Comparison of ENCODE assay signal across 18 mouse cellular contexts in genomic region chr1:50696916-50697315, GRCm38 (mm10).
DNase-seq lines count a peak whose midpoint lies in the region; ATAC-seq lines count a peak whose summit lies in the region.
"Had no signal": no experiment of that assay in that cellular context is flagged by ENCODE, and none has a peak within 500 bp of the region (broad histone marks: within the 10 kb centered on the region; RNA-seq: fewer than 3 reads in every experiment).

No protein-coding gene starts in this region.

- H3K9ac ChIP-seq in heart, embryonic 16.5 days (ENCODE audit: low read length), result no peak overlapping the region
- H3K9ac ChIP-seq: embryonic facial prominence, embryonic 13.5 days; limb, embryonic 15.5 days had no signal

- no peaks in the 10 kb centered on the region for H3K36me3 ChIP-seq in heart, embryonic 16.5 days (ENCODE audit: control insufficient read depth, insufficient read depth)
- H3K36me3 ChIP-seq: embryonic facial prominence, embryonic 13.5 days; forebrain, embryonic 10.5 days; G1E; limb, embryonic 15.5 days; midbrain, embryonic 10.5 days had no signal

- DNase-seq in layer of hippocampus, adult 9-11 months, result peak; percentile 7
- no peak for DNase-seq in layer of hippocampus, postnatal 25 days (ENCODE audit: extremely low spot score in 1 of 2, low spot score in 1 of 2)
- peak; percentile 36 for DNase-seq in heart, adult 9 months (ENCODE audit: low spot score in 2 of 2)
- DNase-seq in right cerebral cortex, postnatal 25 days, result peak; percentile 5
- no peak for DNase-seq in ovary, adult 18-20 months (ENCODE audit: low spot score)
- DNase-seq in adrenal gland, postnatal 36 days, result no peak
- DNase-seq: gastrocnemius, adult 2 months; kidney, adult 18-20 months; kidney, postnatal 25 days; lung, adult 18-20 months; lung, postnatal 36 days; retina, postnatal 1 day had no signal

- H3K27ac ChIP-seq in heart, embryonic 16.5 days (ENCODE audit: low read length), result peak overlapping the region; percentile 75
- H3K27ac ChIP-seq: embryonic facial prominence, embryonic 13.5 days; forebrain, embryonic 10.5 days; gastrocnemius, adult 2 months; limb, embryonic 15.5 days; midbrain, embryonic 10.5 days had no signal

- H3K4me3 ChIP-seq in heart, embryonic 16.5 days (ENCODE audit: low read length), result no peak overlapping the region
- H3K4me3 ChIP-seq: embryonic facial prominence, embryonic 13.5 days; forebrain, embryonic 10.5 days; gastrocnemius, adult 2 months; limb, embryonic 15.5 days; midbrain, embryonic 10.5 days had no signal

- ATAC-seq in heart, embryonic 16.5 days (replicated peaks; ENCODE audit: extremely low read depth, insufficient read depth, low FRiP score), result peak; percentile 92

- no peaks in the 10 kb centered on the region for H3K9me3 ChIP-seq in heart, embryonic 16.5 days (replicated peaks; ENCODE audit: control insufficient read depth, low read length)
- H3K9me3 ChIP-seq: embryonic facial prominence, embryonic 13.5 days; forebrain, embryonic 10.5 days; limb, embryonic 15.5 days; midbrain, embryonic 10.5 days had no signal

- peaks cover 11% of the 10 kb centered on the region; the same call in 1 of the 2 replicates for H3K4me1 ChIP-seq in heart, embryonic 16.5 days (ENCODE audit: control insufficient read depth, insufficient read depth, low read length)
- H3K4me1 ChIP-seq: embryonic facial prominence, embryonic 13.5 days; forebrain, embryonic 10.5 days; limb, embryonic 15.5 days; midbrain, embryonic 10.5 days had no signal

- 32% methylated on average over 1 of the region's 1 CpGs for WGBS in heart, embryonic 16.5 days

- H3K4me2 ChIP-seq in heart, embryonic 16.5 days (ENCODE audit: low read depth, low read length), result no peak overlapping the region
- H3K4me2 ChIP-seq: embryonic facial prominence, embryonic 13.5 days; limb, embryonic 15.5 days had no signal

- no peaks in the 10 kb centered on the region for H3K27me3 ChIP-seq in heart, embryonic 16.5 days (ENCODE audit: control insufficient read depth, insufficient read depth, low read length)
- H3K27me3 ChIP-seq: embryonic facial prominence, embryonic 13.5 days; limb, embryonic 15.5 days had no signal

Comparison
In these comparisons a context has a peak if more than half of its experiments do, and no peak if none do; other contexts are left out.
1. DNase-seq: peak in layer of hippocampus, adult 9-11 months (single experiment), heart, adult 9 months (2 of 2) and right cerebral cortex, postnatal 25 days (single experiment); none in layer of hippocampus, postnatal 25 days (0 of 2), ovary, adult 18-20 months (single experiment) and adrenal gland, postnatal 36 days (0 of 2).